Mouse (Mus musculus) layer of hippocampus, adult 11-12 months (tissue): ENCODE measurements around the gene Frmd4a.
"Not testable (repeated sequence)": the region's sequence is repeated elsewhere in the genome, so short reads cannot be mapped to it uniquely, and the experiment has no call there.

ENCODE experiments used
- DNase-seq: peaks from one replicate; pipeline ENCODE4 v3.0.0; 2022; ENCODE audit warnings: low spot score

Gene Frmd4a

GRCm38 (mm10) chr2:4196041-4196440 lies 178.5 kb downstream of the Frmd4a start:
- no peak for DNase-seq

DNA sequence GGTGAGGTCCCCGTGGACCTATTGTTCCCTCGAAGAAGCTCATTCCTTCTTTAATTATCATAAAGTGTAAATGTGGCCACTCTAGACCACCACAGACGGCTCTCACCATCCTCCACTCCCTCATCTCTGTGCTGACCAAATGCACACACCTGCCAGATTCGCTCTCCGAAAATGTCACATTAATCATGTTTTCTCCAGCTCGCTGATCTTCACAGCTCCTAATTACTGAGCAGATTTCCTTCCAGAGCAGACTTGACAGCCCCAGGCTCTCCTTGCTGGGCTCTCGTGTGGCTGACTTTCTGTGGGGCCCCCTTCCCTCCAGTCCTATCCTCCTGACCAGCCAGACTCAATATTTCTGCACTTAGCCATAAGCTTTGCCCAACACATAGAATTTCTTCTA lies 191.7 kb downstream of the Frmd4a start:
- no peak for DNase-seq

DNA sequence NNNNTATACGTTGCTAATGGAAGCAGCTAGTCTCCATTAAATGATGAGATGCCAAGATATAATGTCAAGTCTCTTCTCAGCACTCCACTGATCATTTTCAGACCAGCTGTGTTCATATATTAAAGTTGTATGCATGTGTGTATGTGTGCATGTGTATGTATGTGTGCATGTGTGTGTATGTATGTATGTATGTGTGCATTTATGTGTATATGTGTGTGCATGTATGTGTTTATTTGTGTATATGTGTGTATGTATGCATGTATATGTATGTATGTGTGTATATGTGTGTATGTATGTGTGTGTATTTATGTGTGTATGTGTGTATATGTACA lies 204.9 kb downstream of the Frmd4a start:
- DNase-seq = no peak

- DNase-seq = no peak
Measured at GRCm38 (mm10) chr2:4223316-4223715, 205.8 kb downstream of the Frmd4a start.

- DNase-seq = no peak
Measured at GRCm38 (mm10) chr2:4226941-4227558, 209.5 kb downstream of the Frmd4a start.

GRCm38 (mm10) chr2:4227563-4227962 lies 210.0 kb downstream of the Frmd4a start:
- DNase-seq = no peak

DNA sequence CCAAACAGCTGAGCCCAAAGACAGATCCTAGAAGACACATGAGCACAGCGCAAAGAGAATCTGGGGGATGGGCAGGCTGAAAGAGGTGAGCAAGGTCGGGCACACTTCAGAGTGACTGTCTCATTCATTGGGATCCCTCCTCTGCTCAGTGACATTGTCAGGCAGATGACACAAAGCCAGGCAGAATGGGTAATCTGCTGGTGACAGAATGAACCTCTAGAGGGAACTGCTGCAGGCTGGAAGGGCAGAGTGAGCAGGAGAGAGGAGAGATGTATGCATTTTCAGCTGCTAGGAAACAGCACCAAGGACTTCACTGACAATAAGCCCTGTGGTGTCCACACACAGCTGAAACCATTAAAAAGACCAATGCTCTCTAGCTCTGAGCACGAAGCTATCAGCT lies 211.0 kb downstream of the Frmd4a start:
- no peak for DNase-seq

DNA sequence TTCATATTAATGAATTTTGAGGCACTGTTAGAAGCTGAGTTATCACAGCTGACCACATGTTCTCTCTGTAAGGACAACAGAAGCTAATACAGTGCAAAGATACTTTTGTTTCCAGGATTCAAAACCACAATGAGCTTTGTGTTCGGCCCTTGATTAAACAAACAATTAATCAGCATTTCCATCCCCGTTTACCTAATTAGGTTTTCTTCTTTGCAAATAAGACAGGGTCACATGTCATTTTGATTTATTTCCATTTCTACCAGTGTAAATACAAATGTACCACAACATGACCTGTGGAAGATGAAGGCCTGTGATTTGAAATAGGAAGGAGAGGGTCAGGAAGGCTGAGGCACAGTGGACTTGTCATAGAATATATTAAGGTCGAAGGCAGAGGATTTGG lies 214.8 kb downstream of the Frmd4a start:
- DNase-seq = no peak

- DNase-seq = no peak
Measured at GRCm38 (mm10) chr2:4232761-4233322, 215.3 kb downstream of the Frmd4a start.

DNA sequence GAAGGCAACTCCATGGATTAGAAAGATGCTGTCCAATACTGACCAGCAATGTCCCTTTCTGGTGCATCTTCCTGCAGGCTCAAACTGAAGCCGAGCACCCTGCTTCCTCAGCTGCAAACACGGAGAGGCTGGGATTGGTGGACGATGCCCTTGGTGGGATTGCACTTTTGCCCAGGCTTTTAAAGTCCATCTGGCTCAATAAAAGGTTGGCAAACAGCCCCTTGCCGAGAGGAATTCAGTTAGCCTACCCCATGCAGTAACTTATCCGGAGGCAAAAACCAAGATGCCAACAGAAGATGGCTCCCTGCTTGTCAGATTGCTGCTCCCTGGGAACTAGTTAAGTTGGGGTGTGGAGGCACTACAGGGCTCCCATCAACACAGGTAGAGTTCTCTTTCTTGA lies 220.2 kb downstream of the Frmd4a start:
- no peak for DNase-seq

DNA sequence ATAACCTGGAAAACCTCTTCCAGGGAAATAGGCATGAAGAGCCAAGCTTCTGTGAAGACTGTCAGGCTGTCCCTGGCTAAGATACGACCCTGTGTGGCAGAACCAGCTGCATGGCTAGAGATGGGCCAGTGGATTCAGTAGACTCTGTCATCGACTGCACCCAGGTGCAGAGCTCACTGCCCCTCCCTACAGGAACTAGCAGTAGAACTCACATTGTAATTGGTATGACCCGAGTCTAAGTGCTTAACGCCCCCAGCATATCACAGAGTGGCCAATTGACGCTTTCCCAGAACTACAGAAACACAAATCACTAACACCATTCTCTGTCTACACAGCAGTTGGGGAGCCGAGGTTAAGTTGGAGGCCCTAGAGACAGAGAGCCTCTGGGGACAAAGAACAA lies 232.2 kb downstream of the Frmd4a start:
- no peak for DNase-seq

- no peak for DNase-seq
Measured at GRCm38 (mm10) chr2:4252541-4253291, 235.2 kb downstream of the Frmd4a start.

- no peak for DNase-seq
Measured at GRCm38 (mm10) chr2:4253348-4253747, 235.8 kb downstream of the Frmd4a start.

DNA sequence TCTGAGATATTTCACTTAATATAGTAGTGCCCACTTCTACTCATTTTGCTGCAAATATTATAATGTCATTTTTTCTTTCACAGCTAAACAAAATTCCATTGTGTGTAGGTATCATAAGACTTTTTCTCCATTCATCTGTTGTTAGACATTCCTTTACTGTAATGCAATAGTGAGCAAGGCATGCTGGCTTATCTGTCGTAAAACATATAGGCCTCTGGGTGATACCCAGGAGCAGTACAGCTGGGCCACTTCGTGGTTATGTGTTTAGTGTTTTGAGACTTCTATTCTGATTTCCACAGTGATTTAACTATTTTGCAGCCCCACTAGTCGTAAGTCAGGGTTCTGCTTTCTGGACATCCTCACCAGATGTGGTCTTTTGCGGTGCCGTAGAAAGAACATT lies 236.6 kb downstream of the Frmd4a start:
- DNase-seq = no peak

- no peak for DNase-seq
Measured at GRCm38 (mm10) chr2:4256242-4256641, 238.7 kb downstream of the Frmd4a start.

DNA sequence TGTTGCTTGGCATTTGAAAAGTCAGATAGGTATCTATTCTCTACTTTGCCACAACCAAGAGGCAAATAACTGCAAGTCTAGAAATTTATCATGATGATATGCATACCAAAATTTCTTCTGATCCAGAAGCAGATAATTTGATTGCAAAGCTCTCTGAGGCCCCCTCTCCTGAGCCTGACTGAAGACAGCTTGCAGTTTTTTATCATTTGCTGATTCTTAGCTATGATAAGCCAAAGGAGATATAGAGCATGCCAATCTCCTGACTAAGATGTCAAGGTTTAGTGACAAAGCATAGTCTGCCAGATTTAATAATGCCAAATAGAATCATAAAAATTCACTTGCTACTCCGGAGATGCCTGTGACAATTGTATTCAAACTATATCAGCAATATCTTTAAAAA lies 240.1 kb downstream of the Frmd4a start:
- no peak for DNase-seq

DNA sequence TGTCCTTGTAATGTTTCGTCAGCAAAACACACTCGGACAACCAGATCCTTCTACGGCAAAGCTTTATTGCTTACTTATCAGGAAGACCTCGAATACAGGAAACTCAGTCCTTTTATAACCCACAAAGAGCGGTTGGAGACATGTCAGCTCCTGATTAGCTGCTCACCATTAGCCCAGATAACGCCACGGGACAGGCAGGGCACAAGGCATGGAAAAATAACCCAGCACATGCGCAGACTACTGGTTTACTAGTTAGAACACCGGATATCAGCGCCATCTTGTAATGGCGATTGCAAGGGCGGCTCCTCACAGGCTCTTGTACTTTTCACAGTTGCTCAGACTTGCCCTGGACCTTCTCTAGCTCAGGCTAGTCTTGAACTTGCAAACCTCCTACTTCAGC lies 241.3 kb downstream of the Frmd4a start:
- not testable (repeated sequence) for DNase-seq

DNA sequence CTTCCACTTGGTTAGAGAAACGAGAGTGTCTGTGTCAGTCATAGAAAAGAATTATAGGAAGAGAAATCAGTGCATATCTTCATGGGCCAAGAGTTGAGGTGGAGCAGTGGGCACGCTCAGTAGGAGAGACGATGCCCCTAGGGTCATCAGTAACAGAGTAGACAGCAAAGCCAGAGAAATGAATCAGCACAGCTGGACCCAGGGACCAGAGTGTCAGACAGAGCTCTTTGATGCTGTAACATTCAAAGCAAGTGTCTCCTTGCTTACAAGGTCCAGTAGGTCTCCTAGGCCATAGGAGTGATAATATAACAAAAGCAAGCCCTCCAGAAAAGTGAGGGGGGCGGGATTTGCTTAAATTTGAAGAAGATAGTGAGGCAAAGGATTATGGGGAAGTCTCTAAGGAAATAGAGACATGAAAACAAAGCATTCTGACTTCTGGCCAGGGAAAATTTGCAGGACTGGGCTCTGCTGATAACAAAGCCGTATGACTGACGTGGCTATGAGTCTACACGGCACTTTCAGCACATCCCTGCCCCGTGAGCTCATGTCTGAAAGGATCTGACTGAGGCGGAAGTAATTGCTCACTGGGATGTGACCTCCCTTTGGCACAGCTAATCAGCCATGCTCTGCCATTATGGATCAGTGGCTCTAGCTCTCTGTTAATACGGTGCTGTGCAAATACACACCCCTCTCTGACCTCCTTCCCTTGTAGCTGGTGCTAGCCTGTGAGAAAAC lies 243.0 kb downstream of the Frmd4a start:
- no peak for DNase-seq

DNA sequence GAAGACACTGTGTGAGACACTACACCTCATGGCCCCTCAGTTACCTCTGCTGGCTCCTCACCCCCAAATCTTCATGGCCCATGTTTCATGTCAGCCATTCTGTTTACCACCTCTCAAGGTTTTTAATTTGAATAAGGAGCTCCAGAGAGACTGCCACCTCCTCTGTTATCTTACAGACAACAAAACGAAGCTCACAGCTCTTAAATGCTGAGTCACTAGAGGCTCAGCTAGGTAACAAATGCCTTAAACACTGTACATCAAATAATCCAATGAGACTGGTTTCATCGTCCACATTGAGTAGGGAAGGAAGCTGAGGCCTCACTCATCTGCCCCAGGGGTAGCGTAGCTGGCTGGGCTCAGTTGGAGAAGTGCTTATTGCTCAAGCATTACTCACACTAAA lies 245.2 kb downstream of the Frmd4a start:
- DNase-seq = no peak

DNA sequence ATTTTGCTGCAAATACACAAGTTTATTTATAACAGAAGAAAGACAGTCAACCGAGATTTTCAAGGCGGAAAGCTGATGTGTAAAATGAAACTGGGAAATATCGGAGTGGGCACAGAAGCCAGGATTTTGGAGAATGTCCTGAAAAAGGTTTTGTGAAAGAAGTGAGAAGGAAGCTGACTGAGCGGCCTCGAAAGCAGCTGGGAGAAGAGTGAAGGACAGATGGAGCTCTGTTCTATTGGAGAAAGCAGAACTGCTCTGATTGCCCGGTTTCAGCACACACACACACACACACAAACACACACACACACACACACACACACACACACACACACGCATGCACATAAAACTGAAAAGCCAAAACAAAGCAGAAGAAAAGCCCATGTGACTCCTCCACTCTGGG lies 249.9 kb downstream of the Frmd4a start:
- no peak for DNase-seq

DNA sequence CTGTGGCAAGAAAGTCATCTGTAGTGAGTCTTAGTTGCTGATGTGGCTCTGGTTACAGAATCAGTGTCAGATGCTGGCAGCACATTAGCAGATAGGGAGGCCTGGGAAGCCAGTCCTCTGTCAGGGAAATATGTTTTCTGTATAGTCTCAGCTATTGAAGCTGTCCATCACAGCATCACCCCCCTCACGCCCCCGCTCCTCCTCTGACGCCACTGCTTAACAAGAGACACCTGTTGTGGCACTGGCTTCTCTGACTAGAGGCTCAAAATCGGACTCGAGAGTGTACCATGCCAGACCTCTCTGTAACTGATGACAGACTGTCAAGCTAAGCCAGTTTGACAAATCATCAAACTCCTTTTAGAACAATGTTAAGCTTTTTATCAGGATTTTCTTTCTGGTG lies 265.3 kb downstream of the Frmd4a start:
- DNase-seq = no peak

- DNase-seq = no peak
Measured at GRCm38 (mm10) chr2:4285693-4286291, 268.3 kb downstream of the Frmd4a start.
